Mouse (Mus musculus): ENCODE results near the gene Ciz1.

Ciz1 gene

GRCm38 (mm10) chr2:32319586-32320580, 32.2 kb upstream of the Ciz1 start:
- no peak for DNase-seq (ENCODE audit: low read depth, low spot score)

- no peak for DNase-seq (ENCODE audit: low read depth, low spot score)
These were observed 31.4 kb upstream of the Ciz1 start for GRCm38 (mm10) chr2:32320721-32321120.

GRCm38 (mm10) chr2:32321591-32322298, 30.4 kb upstream of the Ciz1 start:
- DNase-seq (ENCODE audit: low read depth, low spot score): no peak

- no peak for DNase-seq (ENCODE audit: low read depth, low spot score)
These were observed 29.1 kb upstream of the Ciz1 start for GRCm38 (mm10) chr2:32322754-32323741.

GRCm38 (mm10) chr2:32324322-32324721, 27.8 kb upstream of the Ciz1 start:
- DNase-seq (ENCODE audit: low read depth, low spot score): peak; percentile 51

- DNase-seq (ENCODE audit: low read depth, low spot score): no peak
These were observed 26.8 kb upstream of the Ciz1 start for GRCm38 (mm10) chr2:32325342-32325741.

GRCm38 (mm10) chr2:32327200-32327599, 24.9 kb upstream of the Ciz1 start:
- no peak for DNase-seq (ENCODE audit: low read depth, low spot score)

- DNase-seq (ENCODE audit: low read depth, low spot score): no peak
These were observed 23.1 kb upstream of the Ciz1 start for GRCm38 (mm10) chr2:32328911-32329460.

- no peak for DNase-seq (ENCODE audit: low read depth, low spot score)
These were observed 22.6 kb upstream of the Ciz1 start for GRCm38 (mm10) chr2:32329531-32329930.

- DNase-seq (ENCODE audit: low read depth, low spot score): no peak
These were observed 20.0 kb upstream of the Ciz1 start for GRCm38 (mm10) chr2:32332159-32332558.

GRCm38 (mm10) chr2:32335888-32336287, 16.2 kb upstream of the Ciz1 start:
- DNase-seq (ENCODE audit: low read depth, low spot score): no peak

GRCm38 (mm10) chr2:32339912-32340642, 12.1 kb upstream of the Ciz1 start:
- DNase-seq (ENCODE audit: low read depth, low spot score): no peak

- DNase-seq (ENCODE audit: low read depth, low spot score): no peak
These were observed 11.1 kb upstream of the Ciz1 start for GRCm38 (mm10) chr2:32340836-32341633.

GRCm38 (mm10) chr2:32341634-32341939, 10.5 kb upstream of the Ciz1 start:
- no peak for DNase-seq (ENCODE audit: low read depth, low spot score)

- no peak for DNase-seq (ENCODE audit: low read depth, low spot score)
These were observed 10.1 kb upstream of the Ciz1 start for GRCm38 (mm10) chr2:32342039-32342438.

- DNase-seq (ENCODE audit: low read depth, low spot score): no peak
These were observed 9.4 kb upstream of the Ciz1 start for GRCm38 (mm10) chr2:32342539-32343350.

- no peak for DNase-seq (ENCODE audit: low read depth, low spot score)
These were observed 8.8 kb upstream of the Ciz1 start for GRCm38 (mm10) chr2:32343351-32343671.

- no peak for DNase-seq (ENCODE audit: low read depth, low spot score)
These were observed 8.1 kb upstream of the Ciz1 start for GRCm38 (mm10) chr2:32344056-32344455.
